Mouse (Mus musculus) midbrain, embryonic 12.5 days (tissue): ENCODE data around the gene Olfr424. TPM values are rescaled to one million over a fixed set of nuclear protein-coding genes. Genes with fewer than 3 reads are reported as not detected.

ENCODE experiments used
- ATAC-seq: fragments of 200-750 bp; cut with Nextera tagmentation; 2 replicates; pipeline ENCODE4 v1.8.0; 2017; ENCODE audit warnings: low read depth, moderate TSS enrichment, moderate library complexity; ENCODE audit not compliant: low FRiP score
- H3K27ac ChIP-seq: fragments of 300-500 bp; sonication (generic); replicated peaks from 2 replicates; pipeline ENCODE4 v1.5.1; 2016; ENCODE audit warnings: mild to moderate bottlenecking
- H3K27me3 ChIP-seq: fragments of 300-500 bp; sonication (generic); 2 replicates; pipeline ENCODE4 v1.6.1; 2016; ENCODE audit warnings: mild to moderate bottlenecking
- H3K36me3 ChIP-seq: fragments of 300-500 bp; sonication (generic); 2 replicates; pipeline ENCODE4 v1.6.1; 2016
- H3K4me1 ChIP-seq: fragments of 300-500 bp; sonication (generic); 2 replicates; pipeline ENCODE4 v1.6.1; 2016
- H3K4me2 ChIP-seq: fragments of 300-500 bp; sonication (generic); replicated peaks from 2 replicates; pipeline ENCODE4 v1.6.1; 2016; ENCODE audit warnings: mild to moderate bottlenecking, moderate library complexity
- H3K4me3 ChIP-seq: fragments of 300-500 bp; sonication (generic); 2 replicates; pipeline ENCODE4 v1.5.1; 2016; ENCODE audit warnings: mild to moderate bottlenecking
- H3K9ac ChIP-seq: fragments of 300-500 bp; sonication (generic); replicated peaks from 2 replicates; pipeline ENCODE4 v1.6.1; 2016; ENCODE audit warnings: mild to moderate bottlenecking, moderate library complexity
- H3K9me3 ChIP-seq: fragments of 300-500 bp; sonication (generic); 2 replicates; pipeline ENCODE4 v1.6.1; 2016; ENCODE audit warnings: mild to moderate bottlenecking
- WGBS: fragments of 180-500 bp; shearing (Covaris S2); methylation state at CpG from one replicate; pipeline ENCODE4 v1.1.7; 2016; 5-methylcytosine and 5-hydroxymethylcytosine counted together
- polyA plus RNA-seq: library from polyadenylated mRNA; unstranded; fragments of >200 nt; fragmentation: Nextera tagmentation; extraction: Ambion mirVana; gene quantifications from 2 replicates; pipeline ENCODE4 v1.2.1, GENCODE M21; 2016

The Olfr424 gene
- polyA plus RNA-seq, 1 experiment from 2014 or later = not detected

DNA sequence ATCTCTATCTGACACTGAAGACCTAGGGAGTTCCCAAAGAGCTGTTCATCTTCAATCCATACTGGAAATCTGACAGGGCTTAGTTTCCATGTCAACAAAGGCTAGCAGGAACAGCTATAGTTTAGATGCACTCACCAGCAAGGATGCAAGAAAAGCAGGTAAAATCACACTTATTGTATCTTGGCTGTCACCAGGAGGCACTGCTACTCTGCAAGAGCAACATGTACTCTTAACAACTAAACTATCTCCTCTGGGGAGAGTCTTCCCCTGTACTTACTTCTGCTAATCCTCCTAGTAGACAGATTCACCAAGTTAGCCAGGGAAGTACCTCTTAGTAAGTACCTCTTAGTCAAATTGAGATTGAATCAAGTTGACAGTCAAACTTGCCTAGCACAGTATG lies 37.7 kb downstream of the Olfr424 start:
- Histone ChIP-seq H3K27ac (no peak overlapping the region), H3K4me1 (peaks cover 4% of the 10 kb centered on the region; the same call in 1 of the 2 replicates), H3K27me3 (no peaks in the 10 kb centered on the region), H3K9me3 (no peaks in the 10 kb centered on the region), H3K4me3 (no peak overlapping the region), H3K9ac (no peak overlapping the region), H3K4me2 (no peak overlapping the region), H3K36me3 (no peaks in the 10 kb centered on the region)
- no peak for ATAC-seq

DNA sequence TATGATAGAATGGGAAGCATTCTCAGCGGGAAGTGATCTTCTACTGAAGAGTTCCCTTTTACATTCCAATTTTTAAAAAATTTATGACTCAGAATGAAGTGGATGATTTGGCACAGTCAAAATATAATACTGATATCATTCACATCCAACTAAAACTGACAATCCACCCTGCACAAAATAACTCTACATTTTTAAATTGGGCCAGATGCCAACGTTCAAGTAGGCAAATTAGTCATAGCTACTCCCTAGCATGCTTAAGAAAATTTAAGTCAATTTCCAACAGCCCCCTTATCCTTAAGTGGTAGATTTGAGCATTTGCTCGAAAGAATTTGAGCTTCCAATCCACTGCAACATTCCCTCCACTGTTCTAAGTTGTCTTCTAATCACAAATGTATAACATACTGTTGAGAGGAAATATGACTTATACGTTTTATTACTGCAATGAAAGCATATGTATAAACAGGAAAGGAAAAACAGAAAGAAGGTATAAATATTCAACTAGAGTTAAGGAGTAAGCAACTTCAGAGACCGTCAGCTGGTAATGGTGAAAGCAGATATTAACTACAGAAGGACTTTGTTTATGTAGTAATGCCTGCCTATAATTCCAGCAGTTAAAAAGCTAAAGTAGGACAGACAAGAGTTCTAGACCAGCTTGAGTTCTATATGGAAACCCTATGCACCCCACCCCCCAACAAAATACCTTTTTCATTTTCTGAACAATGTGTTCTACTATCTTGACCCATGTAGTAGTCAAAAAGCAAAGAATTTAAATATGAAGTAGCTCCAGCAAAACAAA lies 39.6 kb downstream of the Olfr424 start:
- no peak for ATAC-seq
- WGBS = 92% methylated on average over 5 of the region's 5 CpGs
- Histone ChIP-seq H3K27me3 (no peaks in the 10 kb centered on the region), H3K4me3 (no peak overlapping the region), H3K9me3 (no peaks in the 10 kb centered on the region), H3K4me1 (peaks cover 4% of the 10 kb centered on the region; the same call in 1 of the 2 replicates), H3K27ac (no peak overlapping the region), H3K9ac (no peak overlapping the region), H3K36me3 (no peaks in the 10 kb centered on the region), H3K4me2 (no peak overlapping the region)

DNA sequence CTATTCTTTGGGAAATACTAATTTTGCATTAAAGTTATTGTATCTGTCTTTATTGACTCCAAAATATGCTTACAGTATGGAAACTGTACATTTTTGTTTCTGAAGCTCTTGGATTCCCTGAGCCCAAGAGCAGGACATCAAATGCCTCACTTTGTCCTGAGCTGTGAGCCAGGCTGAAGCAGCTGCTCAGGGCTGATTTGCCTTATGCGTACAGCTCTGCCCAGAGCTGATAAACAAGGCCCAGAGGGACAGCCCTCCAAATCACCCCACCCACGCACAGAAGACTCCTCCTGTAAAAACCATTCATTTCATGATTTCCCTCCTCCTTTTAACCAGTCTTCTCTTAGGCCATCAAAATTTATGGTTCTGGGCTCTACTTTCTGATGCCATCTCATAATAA lies 40.2 kb downstream of the Olfr424 start:
- no peak overlapping the region for H3K27ac ChIP-seq
- no peak overlapping the region for H3K9ac ChIP-seq
- peak; percentile 68; the same call in 1 of the 2 replicates for ATAC-seq
- WGBS = 51% methylated on average over 2 of the region's 2 CpGs
- H3K36me3 ChIP-seq = no peaks in the 10 kb centered on the region
- H3K4me2 ChIP-seq = no peak overlapping the region
- peaks cover 4% of the 10 kb centered on the region; the same call in 1 of the 2 replicates for H3K4me1 ChIP-seq
- H3K9me3 ChIP-seq = no peaks in the 10 kb centered on the region
- no peak overlapping the region for H3K4me3 ChIP-seq
- no peaks in the 10 kb centered on the region for H3K27me3 ChIP-seq

DNA sequence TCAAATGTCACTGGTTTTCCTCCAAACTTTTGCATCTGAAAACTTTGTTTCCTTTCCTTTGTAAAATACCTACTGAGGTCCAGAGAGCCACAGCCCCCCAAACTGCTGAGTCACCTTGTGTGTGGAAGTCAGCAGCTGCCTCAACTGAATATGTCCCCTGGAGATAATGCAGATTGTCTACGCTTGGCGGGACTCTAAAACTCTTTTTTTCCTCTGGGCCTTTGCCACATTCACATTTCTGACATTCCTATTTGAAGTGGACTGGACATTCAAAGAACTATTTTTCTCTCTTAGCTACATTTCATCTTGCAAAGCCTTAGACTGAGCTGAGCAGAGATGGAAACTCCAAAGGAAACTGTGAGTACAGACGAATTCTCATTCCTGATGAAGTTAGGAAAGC lies 41.3 kb downstream of the Olfr424 start, which contains the start of gene Spta1:
Gene Spta1, plus strand, starts transcription at position 172 of the 400 bp plus-strand sequence.
- Histone ChIP-seq H3K27ac (no peak within 1 kb of the TSS), H3K27me3 (no peaks in the 10 kb centered on the region)
- no peak for ATAC-seq

More for the DNA sequence above, 41.3 kb downstream of the Olfr424 start, which contains the start of gene Spta1:
- 21% methylated on average over 3 of the region's 3 CpGs for WGBS
- Histone ChIP-seq H3K4me3 (no peak within 1 kb of the TSS), H3K4me1 (peaks cover 4% of the 10 kb centered on the region; the same call in 1 of the 2 replicates), H3K36me3 (no peaks in the 10 kb centered on the region), H3K9ac (no peak within 1 kb of the TSS), H3K9me3 (no peaks in the 10 kb centered on the region), H3K4me2 (no peak within 1 kb of the TSS)

Other genes with a start within 250 kb of the Olfr424 start
- gene Ifi211, start 218.5 kb upstream of the Olfr424 start, polyA plus RNA-seq = 0.33 and 0.47 TPM in 2 replicates
- 0.23 and 0.84 TPM in 2 replicates for gene Mndal, start 189.0 kb upstream of the Olfr424 start, polyA plus RNA-seq
- gene Ifi203, start 188.8 kb upstream of the Olfr424 start, polyA plus RNA-seq = 0.19 and 0.41 TPM in 2 replicates
- not detected in 2 replicates for gene Ifi202b, start 148.8 kb upstream of the Olfr424 start, polyA plus RNA-seq
- gene Ifi205, start 99.7 kb upstream of the Olfr424 start, polyA plus RNA-seq = 0.10 and 0.21 TPM in 2 replicates
- not detected in 2 replicates for gene Olfr433, start 90.8 kb upstream of the Olfr424 start, polyA plus RNA-seq
- not detected in 2 replicates for gene Olfr432, start 82.3 kb upstream of the Olfr424 start, polyA plus RNA-seq
- not detected in 2 replicates for gene Olfr430, start 64.9 kb upstream of the Olfr424 start, polyA plus RNA-seq
- not detected in 2 replicates for gene Olfr429, start 47.2 kb upstream of the Olfr424 start, polyA plus RNA-seq
- not detected in 2 replicates for gene Olfr427, start 34.6 kb upstream of the Olfr424 start, polyA plus RNA-seq
- gene Olfr231, start 10.4 kb upstream of the Olfr424 start, polyA plus RNA-seq = not detected in 2 replicates
- not detected in 2 replicates for gene Olfr420, start 24.1 kb downstream of the Olfr424 start, polyA plus RNA-seq
- gene Spta1, start 41.3 kb downstream of the Olfr424 start, polyA plus RNA-seq = 1.3 TPM in 2 replicates
- not detected in 2 replicates for gene Olfr419, start 120.5 kb downstream of the Olfr424 start, polyA plus RNA-seq
- not detected in 2 replicates for gene Mptx1, start 199.0 kb downstream of the Olfr424 start, polyA plus RNA-seq
- not detected in 2 replicates for gene Olfr417, start 233.6 kb downstream of the Olfr424 start, polyA plus RNA-seq